20 mouse cellular contexts compared by ENCODE assay signal in genomic region chr12:54110930-54111329, GRCm38 (mm10).
A peak's percentile ranks its signal among the peaks of the same experiment; 100 is the strongest.
DNase-seq lines count a peak whose midpoint lies in the region; ATAC-seq and TF ChIP-seq lines count a peak whose summit lies in the region.
"Had no signal": no experiment of that assay in that cellular context is flagged by ENCODE, and none has a peak within 500 bp of the region (broad histone marks: within the 10 kb centered on the region; RNA-seq: fewer than 3 reads in every experiment).

No protein-coding gene starts in this region.

- H3K4me2 ChIP-seq in lung, embryonic 14.5 days = no peak overlapping the region
- H3K4me2 ChIP-seq in CH12.LX (ENCODE audit: insufficient read depth, low read depth, poor library complexity, severe bottlenecking) = 0 out of 2 replicates have a peak overlapping the region, but pooled peaks have one; percentile 1
- H3K4me2 ChIP-seq: embryonic facial prominence, embryonic 13.5 days; forebrain, embryonic 13.5 days; heart, embryonic 12.5 days had no signal

- no peak overlapping the region for H3K27ac ChIP-seq in lung, embryonic 14.5 days (ENCODE audit: low read depth)
- H3K27ac ChIP-seq in CH12.LX (ENCODE audit: insufficient read depth, low read depth) = no peak overlapping the region
- H3K27ac ChIP-seq: embryonic facial prominence, embryonic 13.5 days; forebrain, embryonic 13.5 days had no signal

- no peaks in the 10 kb centered on the region for H3K27me3 ChIP-seq in lung, embryonic 14.5 days (ENCODE audit: insufficient read depth, low read length)
- H3K27me3 ChIP-seq in CH12.LX (replicated peaks) (no peaks in the 10 kb centered on the region), E14TG2a.4 (ENCODE audit: insufficient read depth, low read length) (no peaks in the 10 kb centered on the region)
- H3K27me3 ChIP-seq: embryonic facial prominence, embryonic 13.5 days; forebrain, embryonic 13.5 days; heart, embryonic 12.5 days had no signal

- no peak overlapping the region for H3K4me3 ChIP-seq in lung, embryonic 14.5 days (ENCODE audit: low read depth, low read length)
- H3K4me3 ChIP-seq in CH12.LX (replicated peaks in 1 of 3; ENCODE audit: low read depth in 2 of 3, low read length in 2 of 3, poor library complexity in 1 of 3) = no peak overlapping the region
- 0 out of 2 replicates have a peak overlapping the region, but pooled peaks have one; percentile 73 for H3K4me3 ChIP-seq in E14TG2a.4 (replicated peaks; ENCODE audit: low read length)
- H3K4me3 ChIP-seq: embryonic facial prominence, embryonic 13.5 days; forebrain, embryonic 13.5 days; heart, embryonic 12.5 days had no signal

- no peaks in the 10 kb centered on the region for H3K79me2 ChIP-seq in CH12.LX (replicated peaks; ENCODE audit: control insufficient read depth, extremely low read depth, insufficient read depth, poor library complexity, severe bottlenecking)

- H3K36me3 ChIP-seq in lung, embryonic 14.5 days (ENCODE audit: insufficient read depth) = no peaks in the 10 kb centered on the region
- H3K36me3 ChIP-seq in CH12.LX (replicated peaks in 1 of 2; ENCODE audit: control insufficient read depth in 1 of 2, insufficient read depth in 1 of 2, low read length in 1 of 2) (no peaks in the 10 kb centered on the region), E14TG2a.4 (ENCODE audit: insufficient read depth, low read length) (peaks cover 2% of the 10 kb centered on the region; the same call in 1 of the 2 replicates)
- H3K36me3 ChIP-seq: embryonic facial prominence, embryonic 13.5 days; G1E; heart, embryonic 12.5 days had no signal

- H3K9ac ChIP-seq in lung, embryonic 14.5 days = no peak overlapping the region
- H3K9ac ChIP-seq in CH12.LX (ENCODE audit: insufficient read depth, low read depth) = no peak overlapping the region
- H3K9ac ChIP-seq: embryonic facial prominence, embryonic 13.5 days; forebrain, embryonic 13.5 days; heart, embryonic 12.5 days had no signal

- WGBS in lung, embryonic 14.5 days = 32% methylated on average over 3 of the region's 3 CpGs

- in situ Hi-C loops in CH12.LX (cut with MboI; ENCODE audit: low pct_ligation_motif_present, low pct_unique_long_range_greater_than_20kb, low sequenced_read_pairs) = no loop called here

- no peak for TF ChIP-seq CTCF in lung, embryonic 14.5 days (IDR thresholded peaks at IDR 0.05; ENCODE audit: low read depth)
- no peak for TF ChIP-seq CTCF in CH12.LX (conservative IDR thresholded peaks at IDR 0.05 in 1 of 2, IDR thresholded peaks at IDR 0.05 in 1 of 2; ENCODE audit: low read depth in 2 of 2, low read length in 2 of 2)
- no peak for TF ChIP-seq CTCF in E14TG2a.4 (conservative IDR thresholded peaks at IDR 0.05; ENCODE audit: low read length)

- dilution Hi-C loops in CH12.LX (cut with MboI; ENCODE audit: extremely low pct_ligation_motif_present, extremely low pct_unique_long_range_greater_than_20kb, low sequenced_read_pairs) = no loop called here

- no peaks in the 10 kb centered on the region for H3K9me3 ChIP-seq in lung, embryonic 14.5 days (ENCODE audit: low read depth, low read length)
- H3K9me3 ChIP-seq in CH12.LX (replicated peaks; ENCODE audit: low read length) (no peaks in the 10 kb centered on the region), E14TG2a.4 (ENCODE audit: low read length) (no peaks in the 10 kb centered on the region)
- H3K9me3 ChIP-seq: embryonic facial prominence, embryonic 13.5 days; forebrain, embryonic 13.5 days; heart, embryonic 12.5 days had no signal

- no peak for TF ChIP-seq RAD21 in CH12.LX (IDR thresholded peaks at IDR 0.05; ENCODE audit: low read depth, low read length)

- H3K4me1 ChIP-seq in lung, embryonic 14.5 days (ENCODE audit: insufficient read depth) = no peaks in the 10 kb centered on the region
- H3K4me1 ChIP-seq in CH12.LX (ENCODE audit: control insufficient read depth in 1 of 2, insufficient read depth in 2 of 2) (peaks cover 4 to 18% of the 10 kb centered on the region in 2 experiments; a peak in 3 of 4 replicates), E14TG2a.4 (replicated peaks; ENCODE audit: low read depth, low read length) (peaks cover 55% of the 10 kb centered on the region)
- H3K4me1 ChIP-seq: embryonic facial prominence, embryonic 13.5 days had no signal

- no peak for TF ChIP-seq EP300 in CH12.LX (IDR thresholded peaks at IDR 0.05; ENCODE audit: low read length)

- TF ChIP-seq POLR2A in CH12.LX (IDR thresholded peaks at IDR 0.05; ENCODE audit: low read depth, low read length) = no peak

- no peak for ATAC-seq in lung, embryonic 14.5 days (ENCODE audit: insufficient read depth)
- ATAC-seq: activated CD4-positive, CD25-positive, alpha-beta regulatory T cell, adult 4 months; forebrain, embryonic 13.5 days; hindbrain, embryonic 16.5 days; inflammation-experienced regulatory T-cells, adult 6 months; intestine, postnatal 0 days had no signal

- peak; percentile 15 for DNase-seq in lung, embryonic 14.5 days
- no peak for DNase-seq in lung, postnatal 14 days
- DNase-seq in CH12.LX (ENCODE audit: extremely low read depth) (no peak), R1 (ENCODE audit: low read depth, low spot score) (peak; percentile 57)
- DNase-seq in frontal cortex, postnatal 10 days (ENCODE audit: low spot score in 2 of 2) = no peak
- DNase-seq in thymus, postnatal 25 days = no peak
- DNase-seq: adrenal gland, postnatal 14 days; cerebellum, adult 18-20 months; cerebellum, adult 9-11 months; cerebellum, postnatal 36 days; gastrocnemius, postnatal 25 days had no signal

TF ChIP-seq in CH12.LX, 34 proteins besides CTCF, POLR2A, EP300 and RAD21:
- TF ChIP-seq JUND (conservative IDR thresholded peaks at IDR 0.05; ENCODE audit: low read depth, low read length) (no peak), ZNF384 (IDR thresholded peaks at IDR 0.05; ENCODE audit: low read depth, low read length) (no peak), MAZ (IDR thresholded peaks at IDR 0.05; ENCODE audit: low read depth, low read length) (no peak), IRF4 (IDR thresholded peaks at IDR 0.05; ENCODE audit: low read depth, low read length) (no peak), ZMIZ1 (IDR thresholded peaks at IDR 0.05; ENCODE audit: low read depth, low read length) (no peak), E2F4 (IDR thresholded peaks at IDR 0.05; ENCODE audit: insufficient replicate concordance, low read depth, low read length) (no peak), ELF1 (IDR thresholded peaks at IDR 0.05; ENCODE audit: low read depth, low read length) (no peak), BHLHE40 (IDR thresholded peaks at IDR 0.05; ENCODE audit: low read depth, low read length) (no peak), MAFK (IDR thresholded peaks at IDR 0.05; ENCODE audit: insufficient replicate concordance, low read length) (no peak), SIN3A (IDR thresholded peaks at IDR 0.05; ENCODE audit: low read length) (no peak), MAX (IDR thresholded peaks at IDR 0.05; ENCODE audit: low read length) (no peak), ZC3H11A (IDR thresholded peaks at IDR 0.05; ENCODE audit: low read depth, low read length) (no peak)

Comparison
In these comparisons a context has a peak if more than half of its experiments do, and no peak if none do; other contexts are left out.
1. DNase-seq: peak in lung, embryonic 14.5 days (single experiment) and R1 (single experiment); none in lung, postnatal 14 days (single experiment), CH12.LX (single experiment), frontal cortex, postnatal 10 days (0 of 2) and thymus, postnatal 25 days (single experiment).